14 mouse cellular contexts compared by ENCODE assay signal in the genomic region with DNA sequence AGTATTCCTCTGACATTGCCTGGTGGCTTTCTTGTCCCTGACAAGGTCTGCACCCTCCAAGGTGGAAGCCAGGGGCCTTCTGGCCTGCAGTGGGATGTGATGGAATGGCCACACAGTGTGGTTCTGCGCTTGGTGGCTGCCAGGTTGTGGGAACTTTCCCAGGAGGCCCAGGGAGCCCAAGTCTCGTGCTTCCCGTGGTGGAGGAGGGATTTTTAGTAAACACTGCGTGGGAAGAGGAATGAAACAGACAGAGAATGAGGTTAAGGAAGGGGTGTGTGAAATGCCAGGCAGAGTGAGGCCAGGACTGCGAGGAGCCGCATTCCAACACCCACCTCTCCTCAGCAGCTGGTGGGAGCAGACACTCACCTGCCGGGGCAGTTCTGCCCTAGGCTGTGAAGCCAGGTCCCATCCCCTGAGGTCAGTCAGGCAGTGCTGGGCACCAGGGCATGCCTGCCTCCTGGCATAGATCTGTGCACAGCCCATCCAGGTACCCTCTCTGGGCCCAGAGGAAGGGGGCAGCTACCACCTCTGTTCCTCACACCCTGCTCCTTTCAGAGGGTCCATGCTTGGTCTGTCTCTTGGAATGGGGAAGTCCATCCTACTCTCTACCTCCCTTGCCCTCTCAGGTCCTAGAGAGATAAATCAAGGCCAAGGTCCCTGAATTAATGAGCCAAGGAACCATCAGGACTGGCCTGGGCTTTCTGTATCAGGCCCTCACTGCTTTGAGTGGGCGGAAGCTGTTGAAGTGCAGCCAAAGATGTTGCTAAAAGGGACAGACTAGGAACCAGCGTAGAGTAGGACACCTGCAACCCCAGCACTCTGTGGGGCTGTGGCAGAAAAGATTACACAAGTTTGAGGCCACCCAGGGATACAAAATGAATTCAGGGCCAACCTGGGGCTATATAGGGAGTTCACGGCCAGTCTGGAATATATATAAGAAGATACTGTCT. TPM values are rescaled to one million over a fixed set of nuclear protein-coding genes. Genes with fewer than 3 reads are reported as not detected.
DNase-seq lines count a peak whose midpoint lies in the region; ATAC-seq and TF ChIP-seq lines count a peak whose summit lies in the region.
"Had no signal": no experiment of that assay in that cellular context is flagged by ENCODE, and none has a peak within 500 bp of the region (broad histone marks: within the 10 kb centered on the region; RNA-seq: fewer than 3 reads in every experiment).

No protein-coding gene starts in this region.

- no peak overlapping the region for H3K4me3 ChIP-seq in hindbrain, embryonic 16.5 days (ENCODE audit: low read length)
- H3K4me3 ChIP-seq in hindbrain, embryonic 12.5 days = no peak overlapping the region
- H3K4me3 ChIP-seq in lung, embryonic 14.5 days (ENCODE audit: low read depth, low read length) = no peak overlapping the region
- no peak overlapping the region for H3K4me3 ChIP-seq in limb, embryonic 15.5 days
- no peak overlapping the region for H3K4me3 ChIP-seq in cerebellum, adult 2 months (replicated peaks; ENCODE audit: insufficient read depth, low read depth, low read length)
- H3K4me3 ChIP-seq: left cerebral cortex, adult 2 months; liver, embryonic 13.5 days had no signal

- 78% methylated on average over 10 of the region's 10 CpGs for WGBS in hindbrain, embryonic 16.5 days
- WGBS in hindbrain, embryonic 12.5 days = 81% methylated on average over 10 of the region's 10 CpGs
- WGBS in lung, embryonic 14.5 days = 43% methylated on average over 10 of the region's 10 CpGs
- WGBS in limb, embryonic 15.5 days = 63% methylated on average over 10 of the region's 10 CpGs
- WGBS in cerebellum, adult 2 months = 54% methylated on average over 10 of the region's 10 CpGs

- no peaks in the 10 kb centered on the region for H3K36me3 ChIP-seq in hindbrain, embryonic 16.5 days (ENCODE audit: control insufficient read depth, insufficient read depth, low read length)
- no peaks in the 10 kb centered on the region for H3K36me3 ChIP-seq in hindbrain, embryonic 12.5 days
- no peaks in the 10 kb centered on the region for H3K36me3 ChIP-seq in lung, embryonic 14.5 days (ENCODE audit: insufficient read depth)
- H3K36me3 ChIP-seq in limb, embryonic 15.5 days = no peaks in the 10 kb centered on the region
- H3K36me3 ChIP-seq: liver, embryonic 13.5 days had no signal

- no peaks in the 10 kb centered on the region for H3K9me3 ChIP-seq in hindbrain, embryonic 16.5 days (ENCODE audit: control insufficient read depth, low read length)
- no peaks in the 10 kb centered on the region for H3K9me3 ChIP-seq in hindbrain, embryonic 12.5 days (replicated peaks)
- H3K9me3 ChIP-seq in lung, embryonic 14.5 days (ENCODE audit: low read depth, low read length) = no peaks in the 10 kb centered on the region
- no peaks in the 10 kb centered on the region for H3K9me3 ChIP-seq in limb, embryonic 15.5 days
- H3K9me3 ChIP-seq: liver, embryonic 13.5 days had no signal

- H3K27me3 ChIP-seq in hindbrain, embryonic 16.5 days (replicated peaks; ENCODE audit: control insufficient read depth, insufficient read depth, low read length) = no peaks in the 10 kb centered on the region
- no peaks in the 10 kb centered on the region for H3K27me3 ChIP-seq in hindbrain, embryonic 12.5 days
- no peaks in the 10 kb centered on the region for H3K27me3 ChIP-seq in lung, embryonic 14.5 days (ENCODE audit: insufficient read depth, low read length)
- no peaks in the 10 kb centered on the region for H3K27me3 ChIP-seq in limb, embryonic 15.5 days
- H3K27me3 ChIP-seq in cerebellum, adult 2 months (ENCODE audit: control insufficient read depth, insufficient read depth, low read length) = no peaks in the 10 kb centered on the region
- H3K27me3 ChIP-seq: liver, embryonic 13.5 days had no signal

- TF ChIP-seq POLR2A in cerebellum, adult 2 months (IDR thresholded peaks at IDR 0.05; ENCODE audit: borderline replicate concordance, insufficient read depth, low read length) = no peak

- no peak overlapping the region for H3K9ac ChIP-seq in hindbrain, embryonic 16.5 days (ENCODE audit: low read depth, low read length)
- no peak overlapping the region for H3K9ac ChIP-seq in hindbrain, embryonic 12.5 days
- H3K9ac ChIP-seq in lung, embryonic 14.5 days = no peak overlapping the region
- H3K9ac ChIP-seq in limb, embryonic 15.5 days = no peak overlapping the region
- H3K9ac ChIP-seq: liver, embryonic 13.5 days had no signal

- H3K27ac ChIP-seq in hindbrain, embryonic 16.5 days (ENCODE audit: low read depth, low read length) = no peak overlapping the region
- no peak overlapping the region for H3K27ac ChIP-seq in hindbrain, embryonic 12.5 days
- H3K27ac ChIP-seq in lung, embryonic 14.5 days (ENCODE audit: low read depth) = no peak overlapping the region; the same call in 1 of the 2 replicates
- H3K27ac ChIP-seq in limb, embryonic 15.5 days = no peak overlapping the region
- no peak overlapping the region for H3K27ac ChIP-seq in cerebellum, adult 2 months (ENCODE audit: insufficient read depth, low read length)
- H3K27ac ChIP-seq: left cerebral cortex, adult 2 months; liver, embryonic 13.5 days had no signal

- H3K4me1 ChIP-seq in hindbrain, embryonic 16.5 days (ENCODE audit: control insufficient read depth, insufficient read depth, low read depth, low read length) = no peaks in the 10 kb centered on the region
- peaks cover 17% of the 10 kb centered on the region; the same call in 1 of the 2 replicates for H3K4me1 ChIP-seq in hindbrain, embryonic 12.5 days
- H3K4me1 ChIP-seq in lung, embryonic 14.5 days (ENCODE audit: insufficient read depth) = no peaks in the 10 kb centered on the region
- H3K4me1 ChIP-seq in limb, embryonic 15.5 days = peaks cover 7% of the 10 kb centered on the region; the same call in 1 of the 2 replicates
- H3K4me1 ChIP-seq in cerebellum, adult 2 months (ENCODE audit: control insufficient read depth, insufficient read depth, low read length) = peaks cover 12% of the 10 kb centered on the region
- H3K4me1 ChIP-seq: liver, embryonic 13.5 days had no signal

- no peak for TF ChIP-seq CTCF in lung, embryonic 14.5 days (IDR thresholded peaks at IDR 0.05; ENCODE audit: low read depth)
- no peak for TF ChIP-seq CTCF in cerebellum, adult 2 months (IDR thresholded peaks at IDR 0.05; ENCODE audit: borderline replicate concordance, insufficient read depth, low read depth, low read length)

- no peak for DNase-seq in lung, embryonic 14.5 days
- DNase-seq in lung, adult 18-20 months = no peak
- DNase-seq in Muller cell, postnatal 12 days (ENCODE audit: inconsistent ontology term) = peak; percentile 46
- DNase-seq in spleen, postnatal 4 days (ENCODE audit: low spot score in 2 of 2) = no peak
- no peak for DNase-seq in cerebellum, adult 2 months
- DNase-seq: cerebellum, adult 11 months; heart, postnatal 36 days; liver, embryonic 13.5 days; spleen, adult 18-20 months; thymus, adult 2 months had no signal

- 0 out of 2 replicates have a peak, but pooled peaks have one; percentile 24 for ATAC-seq in hindbrain, embryonic 16.5 days
- no peak for ATAC-seq in hindbrain, embryonic 12.5 days (ENCODE audit: low FRiP score)
- peak; percentile 44 for ATAC-seq in lung, embryonic 14.5 days (ENCODE audit: insufficient read depth)
- peak; percentile 26; the same call in 1 of the 2 replicates for ATAC-seq in limb, embryonic 15.5 days (ENCODE audit: insufficient number of reproducible peaks, low FRiP score, low TSS enrichment, low read depth)

- H3K4me2 ChIP-seq in hindbrain, embryonic 16.5 days (ENCODE audit: low read length) = no peak overlapping the region
- no peak overlapping the region for H3K4me2 ChIP-seq in hindbrain, embryonic 12.5 days (replicated peaks)
- no peak overlapping the region for H3K4me2 ChIP-seq in lung, embryonic 14.5 days
- H3K4me2 ChIP-seq in limb, embryonic 15.5 days = no peak overlapping the region
- H3K4me2 ChIP-seq: liver, embryonic 13.5 days had no signal

RNA-seq across cellular contexts. Expression of gene Tgfa, which starts 57.4 kb away (rescaled TPM):
- polyA plus RNA-seq in hindbrain, embryonic 16.5 days (2015; fragmentation: Nextera tagmentation; extraction: Ambion mirVana) = 17.8 and 20.6 TPM in 2 replicates
- polyA plus RNA-seq in hindbrain, embryonic 12.5 days (2016; fragmentation: Nextera tagmentation; extraction: Ambion mirVana) = 4.0 and 4.7 TPM in 2 replicates
- polyA plus RNA-seq in lung, embryonic 14.5 days (2014; fragmentation: Nextera tagmentation; extraction: Ambion mirVana) = 4.4 and 4.9 TPM in 2 replicates
- 6.9 and 7.8 TPM in 2 replicates for polyA plus RNA-seq in limb, embryonic 15.5 days (2015; fragmentation: Nextera tagmentation; extraction: Ambion mirVana)
- polyA plus RNA-seq in cerebellum, adult 2 months (2012; rRNA removed) = 13.9 and 16.1 TPM in 2 replicates
